Mouse (Mus musculus): ENCODE data around the gene Ttc26. TPM values are rescaled to one million over a fixed set of nuclear protein-coding genes. Genes with fewer than 3 reads are reported as not detected.
A peak's percentile ranks its signal among the peaks of the same experiment; 100 is the strongest.

Ttc26 gene
- 9.9 and 10.1 TPM in 2 replicates for polyA plus RNA-seq (2015; fragmentation: Nextera tagmentation; extraction: Ambion mirVana)

DNA sequence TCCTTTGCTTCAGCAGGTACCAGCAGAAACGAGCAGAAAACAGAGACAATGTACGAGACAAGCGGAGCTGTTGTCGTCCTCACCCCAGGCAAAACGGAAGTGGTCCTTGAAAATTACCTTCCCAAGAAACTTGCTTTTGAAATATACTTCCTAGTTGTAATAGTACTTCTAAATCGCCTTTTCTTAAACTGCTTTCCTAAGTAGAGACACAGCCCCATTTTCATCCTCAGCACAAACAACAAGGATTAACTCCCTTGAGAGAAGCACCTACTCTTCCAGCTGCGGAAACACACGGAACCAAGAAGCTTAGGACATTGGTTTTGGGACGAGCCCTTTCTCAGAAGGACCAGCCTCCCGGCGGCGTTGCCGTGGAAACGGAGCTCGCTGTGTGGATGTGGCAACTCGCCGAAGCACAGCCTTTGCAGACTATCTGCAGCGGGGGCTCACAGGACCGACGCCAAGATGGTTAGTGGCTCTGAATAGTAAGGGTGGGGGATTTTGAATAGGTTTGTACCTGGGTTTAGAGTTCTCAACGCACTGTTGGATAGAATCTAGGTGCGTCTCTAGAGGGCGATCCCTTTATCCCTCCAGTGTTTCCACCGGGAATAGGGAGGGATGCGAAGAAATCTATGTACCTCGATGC, at the start of gene Ttc26:
Ttc26 (plus strand) TSS at position 341 of the 643 bp plus-strand sequence.
- Histone ChIP-seq H3K36me3 (peaks cover 9% of the 10 kb centered on the region), H3K27me3 (no peaks in the 10 kb centered on the region), H3K9ac (replicated peaks) (peak within 1 kb of the TSS; percentile 68), H3K4me3 (replicated peaks) (peak within 1 kb of the TSS; percentile 57), H3K4me1 (replicated peaks) (peaks cover 12% of the 10 kb centered on the region), H3K9me3 (no peaks in the 10 kb centered on the region), H3K27ac (peak within 1 kb of the TSS; percentile 59), H3K4me2 (replicated peaks) (peak within 1 kb of the TSS; percentile 74)
- ATAC-seq, result peak; percentile 95
- under 1% methylated on average over 26 of the region's 26 CpGs for WGBS

DNA sequence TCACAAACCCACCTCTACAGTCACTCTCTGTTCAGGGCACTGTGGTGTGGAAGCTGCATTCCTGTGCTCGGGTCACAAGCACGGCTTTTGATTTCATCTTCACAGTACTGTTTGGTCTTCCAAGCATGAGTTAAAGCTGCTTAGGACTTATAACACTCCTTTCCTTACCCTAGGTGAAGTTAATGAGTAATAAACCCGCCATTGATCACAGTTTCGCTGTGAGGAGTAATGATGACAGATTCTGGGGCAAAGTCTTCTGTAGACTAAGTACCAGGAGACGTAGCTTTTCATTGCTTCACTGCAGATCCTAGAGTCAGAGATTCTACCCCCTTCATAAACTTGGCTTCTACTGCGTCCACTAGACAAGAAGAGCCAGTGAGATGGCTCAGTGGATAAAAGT, 46.0 kb upstream of the Ttc26 start:
- Histone ChIP-seq H3K27me3 (no peaks in the 10 kb centered on the region), H3K4me3 (replicated peaks) (no peak overlapping the region), H3K4me2 (replicated peaks) (no peak overlapping the region), H3K9ac (replicated peaks) (no peak overlapping the region), H3K4me1 (replicated peaks) (no peaks in the 10 kb centered on the region), H3K36me3 (no peaks in the 10 kb centered on the region), H3K27ac (no peak overlapping the region), H3K9me3 (no peaks in the 10 kb centered on the region)
- no peak for ATAC-seq
- 86% methylated on average over 6 of the region's 6 CpGs for WGBS

DNA sequence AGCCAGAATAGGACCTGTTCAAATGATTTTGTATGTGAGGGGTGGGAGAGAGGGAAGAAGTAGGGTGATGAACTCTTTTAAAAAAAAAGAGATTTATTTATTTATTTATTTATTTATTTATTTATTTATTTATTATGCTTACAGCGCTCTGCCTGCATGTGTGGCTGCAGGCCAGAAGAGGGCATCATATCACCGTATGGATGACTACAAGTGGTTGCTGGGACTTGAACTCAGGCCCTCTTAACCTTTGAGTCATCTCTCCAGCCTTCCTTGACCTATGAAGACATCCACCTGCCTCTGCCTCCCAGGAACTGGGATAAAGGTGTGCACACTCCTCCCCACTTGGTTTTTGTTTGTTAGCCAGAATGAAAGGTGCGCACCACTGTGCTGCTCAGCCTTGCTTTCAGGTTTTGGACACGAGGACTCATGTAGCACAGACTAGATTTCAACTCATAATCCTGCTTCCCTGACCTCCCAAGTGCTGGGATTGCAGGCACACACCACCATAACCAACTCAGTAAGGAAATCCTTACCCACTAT, 44.0 kb upstream of the Ttc26 start:
- H3K4me1 ChIP-seq (replicated peaks), result no peaks in the 10 kb centered on the region
- 93% methylated on average over 4 of the region's 4 CpGs for WGBS
- H3K9ac ChIP-seq (replicated peaks), result no peak overlapping the region
- ATAC-seq, result no peak
- no peak overlapping the region for H3K4me3 ChIP-seq (replicated peaks)
- no peaks in the 10 kb centered on the region for H3K36me3 ChIP-seq
- H3K27ac ChIP-seq, result no peak overlapping the region
- no peak overlapping the region for H3K4me2 ChIP-seq (replicated peaks)
- no peaks in the 10 kb centered on the region for H3K9me3 ChIP-seq
- H3K27me3 ChIP-seq, result no peaks in the 10 kb centered on the region

DNA sequence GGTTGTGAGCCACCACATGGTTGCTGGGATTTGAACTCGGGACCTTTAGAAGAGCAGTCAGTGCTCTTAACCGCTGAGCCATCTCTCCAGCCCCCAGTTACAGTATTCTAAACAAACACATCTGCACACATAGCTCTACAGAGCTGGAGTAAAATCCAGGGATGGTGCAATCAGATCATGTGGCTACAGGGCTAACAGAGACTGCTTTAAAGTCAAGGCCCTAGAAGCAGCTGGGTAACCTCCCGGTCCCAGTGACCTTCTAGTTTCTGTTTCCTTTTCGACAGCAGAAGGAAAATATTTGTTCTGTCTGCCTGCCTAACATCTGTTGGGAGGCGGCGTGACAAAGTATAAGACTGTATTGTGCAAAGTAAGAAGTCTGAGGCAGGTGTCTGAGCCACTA, 43.3 kb upstream of the Ttc26 start:
- H3K4me2 ChIP-seq (replicated peaks), result no peak overlapping the region

DNA sequence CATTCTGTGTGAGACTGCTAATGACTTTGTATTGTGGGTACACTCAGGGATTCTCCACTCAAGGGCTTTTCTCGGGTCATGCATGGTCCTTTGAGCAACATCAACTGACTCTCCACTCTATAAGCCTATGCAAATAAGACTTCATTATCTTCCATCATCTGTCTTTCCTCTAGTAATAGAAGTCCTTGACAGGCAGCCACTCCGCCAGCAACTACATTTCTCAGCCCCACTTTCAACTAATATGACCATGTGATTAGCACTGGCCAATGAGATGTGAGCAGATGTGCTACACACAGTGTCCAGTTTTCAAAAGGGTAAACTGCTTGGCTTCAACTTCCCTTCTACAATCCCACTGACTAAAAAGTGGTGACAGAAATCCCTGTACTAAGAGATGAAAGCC, 42.2 kb upstream of the Ttc26 start:
- WGBS, result 70% methylated on average over 2 of the region's 2 CpGs
- Histone ChIP-seq H3K4me2 (replicated peaks) (no peak overlapping the region), H3K4me3 (replicated peaks) (no peak overlapping the region), H3K9me3 (no peaks in the 10 kb centered on the region), H3K27ac (no peak overlapping the region), H3K4me1 (replicated peaks) (no peaks in the 10 kb centered on the region), H3K27me3 (no peaks in the 10 kb centered on the region), H3K9ac (replicated peaks) (no peak overlapping the region), H3K36me3 (no peaks in the 10 kb centered on the region)
- ATAC-seq, result no peak

More for the DNA sequence above, 43.3 kb upstream of the Ttc26 start:
- no peaks in the 10 kb centered on the region for H3K36me3 ChIP-seq
- H3K9ac ChIP-seq (replicated peaks), result no peak overlapping the region
- no peaks in the 10 kb centered on the region for H3K4me1 ChIP-seq (replicated peaks)
- no peak overlapping the region for H3K4me3 ChIP-seq (replicated peaks)
- no peaks in the 10 kb centered on the region for H3K27me3 ChIP-seq
- no peaks in the 10 kb centered on the region for H3K9me3 ChIP-seq
- ATAC-seq, result no peak
- no peak overlapping the region for H3K27ac ChIP-seq
- 89% methylated on average over 6 of the region's 6 CpGs for WGBS

DNA sequence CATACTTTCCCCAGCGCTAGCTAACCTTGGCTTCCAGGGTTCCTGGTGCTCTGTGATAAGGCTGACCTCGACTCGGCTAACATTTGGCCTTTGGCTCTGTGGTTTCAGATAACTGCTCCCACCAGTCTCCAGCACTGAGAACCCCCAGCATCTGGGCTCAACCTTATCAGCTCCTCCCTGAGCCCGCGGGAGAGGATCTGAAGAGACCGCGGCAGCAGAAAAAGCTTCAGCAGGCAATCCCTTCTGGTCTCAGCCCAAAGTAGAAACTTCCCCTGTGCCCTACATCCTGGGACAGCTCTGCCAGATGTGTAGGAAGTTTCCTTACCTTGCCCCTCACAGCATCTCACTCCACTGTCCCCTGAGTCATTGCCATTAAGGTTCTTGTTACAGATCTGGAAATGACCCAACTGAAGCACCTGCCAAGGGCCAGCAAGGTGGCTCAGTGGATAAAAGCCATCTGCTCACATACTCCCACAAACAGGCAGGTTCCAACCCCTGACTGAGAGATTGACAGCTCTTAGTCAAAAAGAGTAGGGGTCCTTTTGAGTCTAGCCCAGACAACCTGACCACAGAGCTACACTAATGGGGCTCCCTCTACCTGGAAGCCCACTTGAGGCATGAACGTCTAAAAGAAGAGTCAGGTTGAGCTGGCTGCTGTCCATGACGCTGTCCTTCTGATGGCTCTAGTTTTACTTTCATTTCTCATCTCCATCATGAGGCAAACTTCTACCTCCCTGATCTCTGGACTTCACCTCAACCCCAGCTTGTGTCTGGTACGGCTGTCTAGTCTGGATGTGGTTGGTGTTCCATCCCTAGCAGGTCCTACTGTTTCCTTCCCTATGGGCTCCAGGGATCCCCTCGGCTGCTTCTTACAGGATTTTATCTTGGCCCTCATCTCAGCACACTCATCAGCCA, 39.3 kb upstream of the Ttc26 start:
- H3K4me1 ChIP-seq (replicated peaks), result no peaks in the 10 kb centered on the region
- H3K4me3 ChIP-seq (replicated peaks), result no peak overlapping the region
- H3K27me3 ChIP-seq, result no peaks in the 10 kb centered on the region
- no peaks in the 10 kb centered on the region for H3K9me3 ChIP-seq
- H3K4me2 ChIP-seq (replicated peaks), result no peak overlapping the region
- H3K27ac ChIP-seq, result no peak overlapping the region
- WGBS, result 80% methylated on average over 11 of the region's 11 CpGs
- no peak overlapping the region for H3K9ac ChIP-seq (replicated peaks)
- H3K36me3 ChIP-seq, result no peaks in the 10 kb centered on the region
- ATAC-seq, result no peak

DNA sequence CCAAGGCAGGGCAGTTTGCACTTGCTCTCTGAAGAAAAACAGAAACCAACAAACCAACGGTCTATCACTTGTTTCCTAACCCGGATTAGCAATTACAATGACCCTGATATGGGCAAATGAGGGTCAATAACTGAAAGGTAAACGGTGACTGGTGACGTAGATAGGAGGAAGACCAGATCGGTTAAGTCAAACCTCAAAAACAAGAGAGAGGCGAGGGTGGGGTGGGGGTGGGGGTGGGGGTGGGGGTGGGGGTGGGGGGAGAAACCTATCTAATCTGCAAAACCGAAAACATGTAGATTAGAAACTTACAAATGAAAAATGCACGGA, 38.6 kb upstream of the Ttc26 start:
- no peak for ATAC-seq
- Histone ChIP-seq H3K4me3 (replicated peaks) (no peak overlapping the region), H3K36me3 (no peaks in the 10 kb centered on the region), H3K9me3 (no peaks in the 10 kb centered on the region), H3K27me3 (no peaks in the 10 kb centered on the region), H3K27ac (no peak overlapping the region), H3K9ac (replicated peaks) (no peak overlapping the region), H3K4me2 (replicated peaks) (no peak overlapping the region), H3K4me1 (replicated peaks) (no peaks in the 10 kb centered on the region)
- WGBS, result 80% methylated on average over 8 of the region's 8 CpGs

DNA sequence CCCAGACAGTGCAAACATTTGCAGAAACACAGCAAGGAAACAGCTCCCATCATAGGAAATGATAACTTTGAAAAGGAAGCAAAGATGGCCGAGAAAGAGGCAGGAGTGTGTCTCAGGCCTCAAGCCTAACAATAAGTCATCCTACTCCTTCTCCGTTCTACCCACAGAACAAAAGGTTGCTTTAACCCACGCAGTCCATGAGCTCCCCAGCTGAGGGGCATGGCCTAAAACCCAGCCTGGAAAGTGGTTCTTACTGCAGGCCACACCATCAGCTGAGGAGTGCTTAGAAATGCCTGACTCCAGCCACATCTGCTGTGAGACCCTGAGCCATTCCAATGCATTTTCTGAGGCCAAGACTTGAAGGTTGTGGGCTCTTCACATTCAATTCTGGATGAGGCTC, 37.7 kb upstream of the Ttc26 start:
- H3K36me3 ChIP-seq, result no peaks in the 10 kb centered on the region
- no peaks in the 10 kb centered on the region for H3K4me1 ChIP-seq (replicated peaks)
- no peak overlapping the region for H3K4me2 ChIP-seq (replicated peaks)
- ATAC-seq, result no peak
- no peaks in the 10 kb centered on the region for H3K27me3 ChIP-seq
- WGBS, result 41% methylated on average over 3 of the region's 3 CpGs
- H3K4me3 ChIP-seq (replicated peaks), result no peak overlapping the region
- no peak overlapping the region for H3K9ac ChIP-seq (replicated peaks)
- H3K9me3 ChIP-seq, result no peaks in the 10 kb centered on the region
- H3K27ac ChIP-seq, result no peak overlapping the region

DNA sequence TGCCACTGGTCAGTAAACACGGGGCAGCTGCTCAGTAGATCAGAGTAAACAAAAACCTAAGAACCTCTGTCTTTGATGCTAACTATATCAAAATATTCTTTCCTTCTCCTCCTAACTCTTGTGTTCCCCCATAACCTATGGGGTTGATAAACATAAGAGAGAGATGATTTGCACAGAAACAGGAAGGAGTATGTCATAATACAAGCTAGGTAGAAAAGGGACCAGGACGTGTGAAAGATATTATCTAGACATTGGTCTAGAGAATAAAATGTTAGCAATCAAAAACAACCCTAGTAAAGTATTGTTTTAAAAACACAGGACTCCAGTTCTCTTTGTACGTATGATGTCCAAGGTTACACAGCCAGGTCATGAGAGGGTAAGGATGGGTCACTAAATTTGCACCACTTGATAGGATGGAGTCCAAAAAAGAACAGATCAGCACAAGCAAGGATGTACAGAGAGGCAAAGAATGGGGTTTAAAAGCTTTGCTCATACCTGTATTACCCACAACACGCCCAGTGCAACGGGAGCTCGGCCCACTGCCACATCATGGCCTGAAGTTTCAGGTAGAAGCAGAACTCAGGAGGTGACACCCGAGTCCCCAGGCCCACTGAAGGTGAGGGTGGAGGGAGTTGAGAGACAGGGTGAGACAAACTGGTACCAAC, 37.1 kb upstream of the Ttc26 start:
- Histone ChIP-seq H3K27me3 (no peaks in the 10 kb centered on the region), H3K4me3 (replicated peaks) (no peak overlapping the region), H3K9me3 (no peaks in the 10 kb centered on the region), H3K27ac (no peak overlapping the region), H3K4me2 (replicated peaks) (no peak overlapping the region), H3K4me1 (replicated peaks) (no peaks in the 10 kb centered on the region), H3K9ac (replicated peaks) (no peak overlapping the region), H3K36me3 (no peaks in the 10 kb centered on the region)
- 86% methylated on average over 7 of the region's 7 CpGs for WGBS
- no peak for ATAC-seq

DNA sequence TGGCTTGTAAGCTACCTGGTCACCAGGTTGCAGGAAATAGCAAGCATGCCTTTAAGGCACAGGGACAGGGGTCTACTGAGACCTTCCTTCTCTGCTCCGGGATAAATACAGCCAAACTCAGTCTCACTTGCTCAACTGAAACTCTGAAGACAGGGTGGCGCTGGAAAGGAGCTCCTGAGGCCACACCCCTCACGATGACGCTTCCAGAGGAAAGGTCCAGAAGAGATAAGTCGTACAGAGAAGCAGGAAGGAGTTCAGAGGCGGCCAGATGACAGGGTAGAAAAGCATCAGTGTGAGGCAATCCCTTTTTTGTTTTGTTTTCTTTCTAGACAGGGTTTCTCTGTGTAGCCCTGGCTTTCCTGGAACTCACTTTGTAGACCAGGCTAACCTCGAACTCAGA, 35.5 kb upstream of the Ttc26 start:
- no peaks in the 10 kb centered on the region for H3K9me3 ChIP-seq
- ATAC-seq, result no peak
- H3K9ac ChIP-seq (replicated peaks), result no peak overlapping the region
- no peak overlapping the region for H3K4me3 ChIP-seq (replicated peaks)
- no peaks in the 10 kb centered on the region for H3K36me3 ChIP-seq
- no peak overlapping the region for H3K27ac ChIP-seq
- H3K4me1 ChIP-seq (replicated peaks), result no peaks in the 10 kb centered on the region
- WGBS, result 57% methylated on average over 7 of the region's 7 CpGs
- no peak overlapping the region for H3K4me2 ChIP-seq (replicated peaks)
- H3K27me3 ChIP-seq, result peaks cover 15% of the 10 kb centered on the region

DNA sequence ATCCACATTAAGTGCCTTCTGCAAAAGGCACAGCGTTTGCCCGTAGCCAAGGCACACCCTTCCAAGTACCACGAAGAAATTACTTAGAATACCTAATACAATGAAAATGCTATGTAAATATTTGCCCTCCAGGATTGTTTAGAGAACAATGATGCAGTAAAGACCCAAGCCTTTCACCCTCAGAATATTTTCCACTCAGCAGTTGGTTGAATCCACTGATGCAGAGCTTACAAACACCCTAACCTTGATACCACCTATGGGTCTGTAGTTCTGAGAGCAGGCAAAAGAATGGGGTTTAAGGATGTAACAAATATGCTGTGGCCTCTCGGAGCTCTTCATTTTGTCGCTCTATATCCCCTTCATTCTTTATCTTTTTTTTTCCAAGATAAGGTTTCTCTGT, 33.4 kb upstream of the Ttc26 start:
- H3K27ac ChIP-seq, result no peak overlapping the region
- H3K9me3 ChIP-seq, result no peaks in the 10 kb centered on the region
- H3K9ac ChIP-seq (replicated peaks), result no peak overlapping the region
- no peak for ATAC-seq
- H3K4me1 ChIP-seq (replicated peaks), result no peaks in the 10 kb centered on the region
- peaks cover 34% of the 10 kb centered on the region for H3K27me3 ChIP-seq
- no peak overlapping the region for H3K4me3 ChIP-seq (replicated peaks)
- no peak overlapping the region for H3K4me2 ChIP-seq (replicated peaks)
- no peaks in the 10 kb centered on the region for H3K36me3 ChIP-seq
- WGBS, result 77% methylated on average over 5 of the region's 5 CpGs

DNA sequence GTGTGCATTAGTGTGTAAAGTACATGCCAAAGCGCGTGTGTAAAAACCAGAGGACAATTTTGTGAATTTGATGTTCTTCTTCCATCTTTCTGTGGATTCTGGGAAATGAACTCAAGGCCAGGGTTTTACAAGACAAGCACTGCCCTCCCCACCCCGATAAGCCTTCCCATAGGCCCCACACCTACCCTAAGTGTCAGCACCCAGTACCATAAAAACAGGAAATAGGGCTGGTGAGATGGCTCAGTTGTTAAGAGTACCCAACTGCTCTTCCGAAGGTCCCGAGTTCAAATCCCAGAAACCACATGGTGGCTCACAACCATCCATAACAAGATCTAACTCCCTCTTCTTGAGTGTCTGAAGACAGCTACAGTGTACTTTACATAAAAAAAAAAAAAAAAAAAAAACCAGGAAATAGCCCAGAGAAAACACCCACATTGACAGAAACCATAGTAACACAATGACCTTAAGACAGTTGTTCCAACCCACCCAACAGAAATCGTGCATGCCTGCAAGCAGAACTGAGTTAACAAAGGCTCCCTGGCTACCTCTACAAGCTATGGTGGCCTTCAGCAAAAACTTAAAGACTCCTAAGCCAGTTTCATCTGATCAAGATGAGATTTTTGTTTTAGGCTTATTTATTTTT, 32.3 kb upstream of the Ttc26 start:
- no peak for ATAC-seq
- peaks cover 44% of the 10 kb centered on the region for H3K27me3 ChIP-seq
- WGBS, result 95% methylated on average over 6 of the region's 6 CpGs

More for the DNA sequence above, 32.3 kb upstream of the Ttc26 start:
- no peaks in the 10 kb centered on the region for H3K36me3 ChIP-seq
- peaks cover 4% of the 10 kb centered on the region for H3K4me1 ChIP-seq (replicated peaks)
- H3K27ac ChIP-seq, result no peak overlapping the region
- H3K9ac ChIP-seq (replicated peaks), result no peak overlapping the region
- H3K4me2 ChIP-seq (replicated peaks), result no peak overlapping the region
- no peaks in the 10 kb centered on the region for H3K9me3 ChIP-seq
- no peak overlapping the region for H3K4me3 ChIP-seq (replicated peaks)
